Mouse (Mus musculus) limb, embryonic 15.5 days (tissue): ENCODE measurements at regions not wholly inside any gene's neighbourhood (a gene's known extent, or its start where the extent isn't known, plus 50 kb on each side); places are given as distances from the start of the nearest gene placed in this dataset.

Experiments
- ATAC-seq: fragments of 200-750 bp; cut with Nextera tagmentation; 2 replicates; pipeline ENCODE4 v1.8.0; 2017; ENCODE audit warnings: low read depth, moderate TSS enrichment; ENCODE audit not compliant: insufficient number of reproducible peaks, low FRiP score, low TSS enrichment
- H3K27ac ChIP-seq: fragments of 300-500 bp; sonication (generic); 2 replicates; pipeline ENCODE4 v1.5.1; 2015; ENCODE audit warnings: moderate library complexity, mild to moderate bottlenecking, inconsistent platforms
- H3K27me3 ChIP-seq: fragments of 300-500 bp; sonication (generic); 2 replicates; pipeline ENCODE4 v1.6.1; 2015; ENCODE audit warnings: inconsistent platforms
- H3K36me3 ChIP-seq: fragments of 300-500 bp; sonication (generic); 2 replicates; pipeline ENCODE4 v1.6.1; 2015; ENCODE audit warnings: inconsistent platforms
- H3K4me1 ChIP-seq: fragments of 300-500 bp; sonication (generic); 2 replicates; pipeline ENCODE4 v1.6.1; 2015; ENCODE audit warnings: inconsistent platforms
- H3K4me2 ChIP-seq: fragments of 300-500 bp; sonication (generic); 2 replicates; pipeline ENCODE4 v1.6.1; 2015; ENCODE audit warnings: mild to moderate bottlenecking, inconsistent platforms
- H3K4me3 ChIP-seq: fragments of 300-500 bp; sonication (generic); 2 replicates; pipeline ENCODE4 v1.5.1; 2015; ENCODE audit warnings: mild to moderate bottlenecking, inconsistent platforms
- H3K9ac ChIP-seq: fragments of 300-500 bp; sonication (generic); 2 replicates; pipeline ENCODE4 v1.6.1; 2015; ENCODE audit warnings: inconsistent platforms
- H3K9me3 ChIP-seq: fragments of 300-500 bp; sonication (generic); 2 replicates; pipeline ENCODE4 v1.6.1; 2016; ENCODE audit warnings: inconsistent platforms
- WGBS: fragments of 180-500 bp; shearing (Covaris S2); methylation state at CpG from one replicate; pipeline ENCODE4 v1.1.7; 2015; 5-methylcytosine and 5-hydroxymethylcytosine counted together

- WGBS = 80% methylated on average over 10 of the region's 10 CpGs
- Histone ChIP-seq H3K4me3 (no peak overlapping the region), H3K27ac (no peak overlapping the region), H3K4me1 (no peaks in the 10 kb centered on the region), H3K9ac (no peak overlapping the region), H3K27me3 (no peaks in the 10 kb centered on the region), H3K36me3 (no peaks in the 10 kb centered on the region), H3K4me2 (no peak overlapping the region), H3K9me3 (no peaks in the 10 kb centered on the region)
- ATAC-seq = no peak
Measured at GRCm38 (mm10) chr4:131520636-131521306, 317.3 kb downstream of the Ptpru start.

GRCm38 (mm10) chr4:131521307-131521651 lies 316.8 kb downstream of the Ptpru start:
- Histone ChIP-seq H3K4me2 (no peak overlapping the region), H3K27ac (no peak overlapping the region), H3K27me3 (no peaks in the 10 kb centered on the region), H3K36me3 (no peaks in the 10 kb centered on the region), H3K4me3 (no peak overlapping the region), H3K9me3 (no peaks in the 10 kb centered on the region), H3K9ac (no peak overlapping the region), H3K4me1 (no peaks in the 10 kb centered on the region)
- WGBS = 44% methylated on average over 8 of the region's 8 CpGs
- no peak for ATAC-seq

- WGBS = 79% methylated on average over 3 of the region's 3 CpGs
- H3K27me3 ChIP-seq = no peaks in the 10 kb centered on the region
- no peak overlapping the region for H3K4me3 ChIP-seq
Measured at GRCm38 (mm10) chr4:131525236-131525635, 312.9 kb downstream of the Ptpru start.

GRCm38 (mm10) chr4:131530491-131530890 lies 307.6 kb downstream of the Ptpru start:
- no peak for ATAC-seq
- Histone ChIP-seq H3K4me3 (no peak overlapping the region), H3K9ac (no peak overlapping the region), H3K36me3 (no peaks in the 10 kb centered on the region), H3K4me2 (no peak overlapping the region), H3K27ac (no peak overlapping the region), H3K4me1 (no peaks in the 10 kb centered on the region), H3K27me3 (no peaks in the 10 kb centered on the region), H3K9me3 (no peaks in the 10 kb centered on the region)
- 66% methylated on average over 5 of the region's 5 CpGs for WGBS

More at GRCm38 (mm10) chr4:131525236-131525635, 312.9 kb downstream of the Ptpru start:
- no peak overlapping the region for H3K9ac ChIP-seq
- H3K4me2 ChIP-seq = no peak overlapping the region
- H3K4me1 ChIP-seq = no peaks in the 10 kb centered on the region
- H3K27ac ChIP-seq = no peak overlapping the region
- no peak for ATAC-seq
- H3K9me3 ChIP-seq = no peaks in the 10 kb centered on the region
- H3K36me3 ChIP-seq = no peaks in the 10 kb centered on the region

- Histone ChIP-seq H3K27me3 (no peaks in the 10 kb centered on the region), H3K4me1 (no peaks in the 10 kb centered on the region), H3K36me3 (no peaks in the 10 kb centered on the region), H3K4me2 (no peak overlapping the region), H3K4me3 (no peak overlapping the region), H3K9me3 (no peaks in the 10 kb centered on the region), H3K27ac (no peak overlapping the region), H3K9ac (no peak overlapping the region)
- no peak for ATAC-seq
- WGBS = 48% methylated on average over 8 of the region's 8 CpGs
Measured at GRCm38 (mm10) chr4:131531003-131531402, 307.1 kb downstream of the Ptpru start.

- no peaks in the 10 kb centered on the region for H3K27me3 ChIP-seq
- no peak overlapping the region for H3K9ac ChIP-seq
- H3K36me3 ChIP-seq = no peaks in the 10 kb centered on the region
- no peak overlapping the region for H3K27ac ChIP-seq
- ATAC-seq = no peak
- no peak overlapping the region for H3K4me3 ChIP-seq
- H3K4me2 ChIP-seq = no peak overlapping the region
- H3K9me3 ChIP-seq = no peaks in the 10 kb centered on the region
- no peaks in the 10 kb centered on the region for H3K4me1 ChIP-seq
- 76% methylated on average over 6 of the region's 6 CpGs for WGBS
Measured at GRCm38 (mm10) chr4:131534831-131535230, 303.3 kb downstream of the Ptpru start.

GRCm38 (mm10) chr4:131538237-131538636 lies 299.9 kb downstream of the Ptpru start:
- no peak for ATAC-seq

GRCm38 (mm10) chr4:131546422-131547200 lies 291.5 kb downstream of the Ptpru start:
- no peaks in the 10 kb centered on the region for H3K9me3 ChIP-seq
- no peak for ATAC-seq
- no peaks in the 10 kb centered on the region for H3K36me3 ChIP-seq
- H3K4me2 ChIP-seq = no peak overlapping the region
- H3K9ac ChIP-seq = no peak overlapping the region
- H3K27me3 ChIP-seq = no peaks in the 10 kb centered on the region
- H3K4me3 ChIP-seq = no peak overlapping the region
- H3K4me1 ChIP-seq = no peaks in the 10 kb centered on the region
- H3K27ac ChIP-seq = no peak overlapping the region
- WGBS = 43% methylated on average over 12 of the region's 12 CpGs

More at GRCm38 (mm10) chr4:131538237-131538636, 299.9 kb downstream of the Ptpru start:
- Histone ChIP-seq H3K9ac (no peak overlapping the region), H3K27ac (no peak overlapping the region), H3K36me3 (no peaks in the 10 kb centered on the region), H3K9me3 (no peaks in the 10 kb centered on the region), H3K27me3 (no peaks in the 10 kb centered on the region), H3K4me1 (no peaks in the 10 kb centered on the region), H3K4me3 (no peak overlapping the region), H3K4me2 (no peak overlapping the region)
- 64% methylated on average over 4 of the region's 4 CpGs for whole genome bisulfite sequencing

GRCm38 (mm10) chr4:131549581-131549980 lies 288.5 kb downstream of the Ptpru start:
- no peaks in the 10 kb centered on the region for H3K36me3 ChIP-seq
- no peak overlapping the region for H3K27ac ChIP-seq
- H3K4me3 ChIP-seq = no peak overlapping the region
- no peaks in the 10 kb centered on the region for H3K27me3 ChIP-seq
- no peaks in the 10 kb centered on the region for H3K4me1 ChIP-seq
- no peaks in the 10 kb centered on the region for H3K9me3 ChIP-seq
- ATAC-seq = no peak
- WGBS = 77% methylated on average over 12 of the region's 12 CpGs
- no peak overlapping the region for H3K4me2 ChIP-seq
- no peak overlapping the region for H3K9ac ChIP-seq

GRCm38 (mm10) chr4:131558513-131558912 lies 279.6 kb downstream of the Ptpru start:
- 87% methylated on average over 5 of the region's 5 CpGs for WGBS
- Histone ChIP-seq H3K27me3 (no peaks in the 10 kb centered on the region), H3K4me2 (no peak overlapping the region), H3K4me3 (no peak overlapping the region), H3K27ac (no peak overlapping the region), H3K9ac (no peak overlapping the region), H3K9me3 (no peaks in the 10 kb centered on the region), H3K36me3 (no peaks in the 10 kb centered on the region), H3K4me1 (no peaks in the 10 kb centered on the region)
- ATAC-seq = no peak

GRCm38 (mm10) chr4:131563851-131564250 lies 274.2 kb downstream of the Ptpru start:
- WGBS = 68% methylated on average over 4 of the region's 4 CpGs
- no peak for ATAC-seq
- H3K27me3 ChIP-seq = no peaks in the 10 kb centered on the region
- H3K4me2 ChIP-seq = no peak overlapping the region
- no peaks in the 10 kb centered on the region for H3K4me1 ChIP-seq
- H3K36me3 ChIP-seq = no peaks in the 10 kb centered on the region
- H3K4me3 ChIP-seq = no peak overlapping the region
- no peaks in the 10 kb centered on the region for H3K9me3 ChIP-seq
- H3K27ac ChIP-seq = no peak overlapping the region
- no peak overlapping the region for H3K9ac ChIP-seq

- no peak overlapping the region for H3K4me3 ChIP-seq
- H3K4me1 ChIP-seq = no peaks in the 10 kb centered on the region
- no peaks in the 10 kb centered on the region for H3K36me3 ChIP-seq
- no peak overlapping the region for H3K4me2 ChIP-seq
- H3K9me3 ChIP-seq = no peaks in the 10 kb centered on the region
- H3K27me3 ChIP-seq = no peaks in the 10 kb centered on the region
- H3K9ac ChIP-seq = no peak overlapping the region
- H3K27ac ChIP-seq = no peak overlapping the region
- ATAC-seq = no peak
- WGBS = 73% methylated on average over 7 of the region's 7 CpGs
Measured at GRCm38 (mm10) chr4:131565203-131565602, 272.9 kb downstream of the Ptpru start.
